Mouse (Mus musculus): ENCODE measurements around the gene Ptpn13.

The Ptpn13 gene

DNA sequence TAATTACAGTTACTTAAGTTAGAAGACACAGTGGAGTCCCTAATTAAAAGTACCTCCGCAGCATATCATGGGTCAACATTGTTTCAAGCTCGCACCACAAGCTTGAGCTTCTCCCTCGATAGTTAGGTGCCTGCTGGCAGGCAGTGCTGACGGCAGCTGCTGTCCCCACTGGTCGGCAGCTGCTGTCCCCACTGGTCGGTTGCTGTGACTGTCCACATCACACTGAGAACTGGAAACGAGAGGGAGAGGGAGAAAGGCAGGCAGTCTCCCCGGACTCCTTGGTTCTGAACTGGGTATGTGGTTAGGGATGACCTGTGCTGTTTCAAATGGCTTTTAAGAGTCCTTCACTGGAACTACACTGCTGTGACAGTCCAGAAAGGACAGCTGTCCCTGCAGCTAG is 33.4 kb downstream of the Ptpn13 start:
- DNase-seq (ENCODE audit: low read depth in 1 of 2, low spot score in 2 of 2) = no peak

- DNase-seq (ENCODE audit: low read depth in 1 of 2, low spot score in 2 of 2) = no peak
These were observed 34.1 kb downstream of the Ptpn13 start for GRCm38 (mm10) chr5:103458959-103459675.

- DNase-seq (ENCODE audit: low read depth in 1 of 2, low spot score in 2 of 2) = no peak
These were observed 35.9 kb downstream of the Ptpn13 start for GRCm38 (mm10) chr5:103460903-103461302.

- DNase-seq (ENCODE audit: low read depth in 1 of 2, low spot score in 2 of 2) = no peak
These were observed 38.7 kb downstream of the Ptpn13 start for GRCm38 (mm10) chr5:103463661-103464219.

- no peak for DNase-seq (ENCODE audit: low read depth in 1 of 2, low spot score in 2 of 2)
These were observed 39.3 kb downstream of the Ptpn13 start for GRCm38 (mm10) chr5:103464329-103464728.

DNA sequence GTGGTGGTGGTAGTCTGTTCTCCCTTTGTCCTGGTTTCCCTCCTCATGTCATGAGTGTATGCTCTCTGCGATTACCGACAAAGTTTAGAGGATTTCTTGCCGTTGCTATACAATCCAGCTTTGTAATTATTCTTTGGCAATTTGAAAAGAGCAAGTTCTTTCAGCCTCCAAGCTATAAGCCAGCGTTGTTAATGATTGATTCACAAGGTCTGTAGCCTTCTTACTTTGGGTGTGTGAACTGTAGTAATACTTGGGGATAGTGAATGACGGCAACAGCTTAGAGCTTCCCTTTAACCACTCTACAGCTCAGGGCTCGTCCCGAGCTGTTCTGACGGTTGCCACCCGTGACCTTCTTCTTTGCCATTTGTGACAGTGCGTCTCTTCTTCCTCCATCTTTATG is 39.8 kb downstream of the Ptpn13 start:
- no peak for DNase-seq (ENCODE audit: low read depth in 1 of 2, low spot score in 2 of 2)

DNA sequence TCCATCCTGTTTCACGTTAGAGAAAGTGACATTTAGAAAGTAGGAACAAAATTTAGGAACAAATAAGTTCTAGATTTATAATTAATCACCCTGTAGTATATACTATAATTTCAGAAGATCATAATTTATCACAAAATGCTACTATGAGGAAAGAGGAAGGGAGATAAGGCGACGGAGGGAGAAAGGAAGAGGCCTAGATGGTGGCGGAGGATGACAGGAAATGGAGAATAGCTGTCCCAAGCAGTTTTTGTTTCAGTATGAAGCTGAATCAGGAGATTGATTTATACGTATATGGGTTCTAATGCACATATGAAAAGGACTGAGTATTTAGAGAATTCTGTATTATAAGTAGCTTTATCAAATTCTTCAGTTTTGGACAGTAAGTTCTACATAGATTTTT is 47.7 kb downstream of the Ptpn13 start:
- DNase-seq (ENCODE audit: low read depth in 1 of 2, low spot score in 2 of 2) = no peak

DNA sequence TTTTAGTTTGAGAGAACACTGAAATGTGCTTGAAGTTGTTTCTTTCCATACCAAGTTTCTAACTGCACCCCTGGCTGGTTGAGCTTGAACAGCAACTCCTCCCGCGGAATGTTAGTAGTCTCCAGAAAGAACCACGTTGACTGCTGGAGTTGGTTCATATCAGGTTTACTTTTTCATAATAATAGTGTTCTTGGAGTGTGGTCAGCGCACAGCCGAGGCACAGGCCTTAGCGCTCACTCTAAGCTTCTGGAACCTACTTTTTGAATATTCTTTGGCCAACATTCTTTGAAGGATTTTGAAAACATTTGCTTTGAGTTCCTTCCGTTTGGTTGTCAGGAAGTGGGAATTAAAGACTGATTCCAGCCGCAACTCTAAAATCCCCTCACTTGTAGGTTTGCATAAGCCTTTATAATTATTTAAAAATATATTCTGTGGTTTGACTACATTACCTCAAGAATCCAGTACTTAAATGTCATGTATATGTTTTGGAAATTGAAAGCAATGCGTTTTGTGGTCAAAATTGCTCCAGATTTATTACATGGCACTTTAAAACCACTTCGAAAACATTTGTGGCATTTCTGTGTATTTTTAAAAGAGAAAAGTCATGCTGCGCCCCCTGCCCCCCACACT is 48.6 kb downstream of the Ptpn13 start:
- no peak for DNase-seq (ENCODE audit: low read depth in 1 of 2, low spot score in 2 of 2)

GRCm38 (mm10) chr5:103474259-103474658 is 49.3 kb downstream of the Ptpn13 start:
- no peak for DNase-seq (ENCODE audit: low read depth in 1 of 2, low spot score in 2 of 2)

GRCm38 (mm10) chr5:103475503-103475902 is 50.5 kb downstream of the Ptpn13 start:
- DNase-seq (ENCODE audit: low read depth in 1 of 2, low spot score in 2 of 2) = no peak

- no peak for DNase-seq (ENCODE audit: low read depth in 1 of 2, low spot score in 2 of 2)
These were observed 54.5 kb downstream of the Ptpn13 start for GRCm38 (mm10) chr5:103479503-103479902.

- DNase-seq (ENCODE audit: low read depth in 1 of 2, low spot score in 2 of 2) = no peak
These were observed 56.2 kb downstream of the Ptpn13 start for GRCm38 (mm10) chr5:103481222-103481621.

DNA sequence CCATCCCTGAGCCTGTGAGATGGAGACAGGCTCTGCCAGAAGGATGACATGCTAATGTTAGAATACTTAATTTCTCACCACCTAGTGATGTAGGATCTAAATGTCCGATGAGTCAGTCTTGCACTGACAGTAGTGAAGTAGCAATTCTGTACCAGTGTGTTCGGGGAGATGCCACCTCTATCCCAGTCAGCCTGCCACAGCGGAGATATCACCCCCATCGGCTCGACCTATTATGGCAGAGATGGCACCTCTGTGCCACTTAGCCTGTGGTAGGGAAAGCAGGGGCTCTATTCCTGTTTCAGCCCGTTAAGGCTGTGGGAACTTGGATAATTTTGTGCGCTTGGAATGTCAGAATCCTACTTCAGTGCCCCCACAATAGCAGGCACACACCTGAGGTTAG is 62.0 kb downstream of the Ptpn13 start:
- DNase-seq (ENCODE audit: low read depth in 1 of 2, low spot score in 2 of 2) = no peak

- DNase-seq (ENCODE audit: low read depth in 1 of 2, low spot score in 2 of 2) = no peak
These were observed 66.0 kb downstream of the Ptpn13 start for GRCm38 (mm10) chr5:103490964-103491363.

- no peak for DNase-seq (ENCODE audit: low read depth in 1 of 2, low spot score in 2 of 2)
These were observed 66.8 kb downstream of the Ptpn13 start for GRCm38 (mm10) chr5:103491788-103492187.

DNA sequence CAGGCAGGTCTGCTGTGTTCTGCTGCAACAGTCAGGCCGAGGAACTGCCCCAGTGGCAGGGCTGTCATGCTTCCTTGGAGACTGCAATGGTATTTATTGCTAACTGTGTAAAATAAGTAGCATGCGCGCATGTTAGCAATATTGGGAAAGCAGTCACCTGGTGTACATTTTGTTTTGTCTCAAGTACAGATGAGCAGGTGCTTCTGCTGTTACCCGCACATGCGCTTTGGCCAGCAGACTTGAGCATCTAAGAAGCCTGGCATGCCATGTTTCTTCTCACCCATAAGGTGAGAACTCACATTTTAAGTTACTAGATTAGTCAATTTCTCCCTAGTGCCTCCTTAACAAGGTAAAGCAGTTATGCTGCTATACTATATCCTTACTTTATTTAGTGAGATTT is 72.1 kb downstream of the Ptpn13 start:
- DNase-seq (ENCODE audit: low read depth in 1 of 2, low spot score in 2 of 2) = no peak

DNA sequence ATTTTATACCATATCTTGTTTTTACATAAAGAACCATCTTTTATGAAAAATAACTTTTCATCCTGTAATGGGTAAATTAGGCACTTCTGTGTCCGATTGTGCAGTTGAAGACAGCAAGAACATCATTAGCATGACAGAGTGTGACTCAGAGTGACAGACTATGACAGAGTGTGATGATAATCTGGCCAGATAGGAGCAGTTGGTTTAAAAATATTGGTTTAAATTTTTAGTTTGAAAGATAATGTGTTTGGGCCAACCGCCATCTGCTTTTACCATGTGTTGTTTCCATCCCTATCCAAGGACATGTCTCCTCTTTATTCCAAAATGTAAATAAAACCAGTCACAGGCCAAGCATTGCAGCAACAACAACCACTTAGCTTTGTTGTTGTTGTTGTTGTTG is 72.5 kb downstream of the Ptpn13 start:
- DNase-seq (ENCODE audit: low read depth in 1 of 2, low spot score in 2 of 2) = no peak

DNA sequence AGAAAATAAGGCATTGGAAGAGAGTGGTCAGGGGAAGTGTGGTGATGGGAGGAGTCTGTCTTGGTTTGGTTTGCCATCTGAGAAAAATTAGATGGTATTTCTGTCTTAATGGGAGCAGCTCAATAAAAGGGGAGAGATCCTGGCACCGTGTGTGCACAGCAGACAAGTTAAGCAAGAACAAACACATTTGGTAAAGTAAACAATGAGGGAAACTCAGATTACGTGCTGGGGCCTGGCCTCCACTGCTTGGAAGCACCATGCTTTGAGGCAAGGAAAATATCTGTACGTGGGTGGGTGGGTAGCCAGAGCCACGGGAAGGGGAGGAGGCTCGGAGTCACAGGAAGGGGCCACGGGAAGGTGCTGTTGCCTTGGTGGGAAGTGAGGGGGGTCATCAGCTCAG is 74.3 kb downstream of the Ptpn13 start:
- DNase-seq (ENCODE audit: low read depth in 1 of 2, low spot score in 2 of 2) = no peak

GRCm38 (mm10) chr5:103501076-103501475 is 76.1 kb downstream of the Ptpn13 start:
- no peak for DNase-seq (ENCODE audit: low read depth in 1 of 2, low spot score in 2 of 2)

DNA sequence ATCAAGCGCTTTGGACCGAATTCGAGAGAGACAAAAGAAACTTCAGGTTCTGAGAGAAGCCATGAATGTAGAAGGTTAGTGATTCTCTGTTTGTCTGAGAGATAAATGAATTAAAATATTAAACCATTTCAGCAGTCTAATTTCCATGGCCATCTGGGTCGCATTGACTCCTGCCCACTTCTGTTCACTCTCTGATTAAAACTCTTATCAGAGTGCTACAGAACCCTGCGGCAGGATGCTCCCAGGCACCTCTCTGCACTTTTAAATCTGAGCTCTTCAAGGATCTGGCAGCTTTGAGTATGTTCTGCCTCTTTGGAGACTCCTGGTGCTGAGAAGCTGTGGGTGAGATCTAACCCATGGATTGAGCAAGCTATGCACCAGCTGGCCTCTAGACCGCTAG is 76.8 kb downstream of the Ptpn13 start:
- DNase-seq (ENCODE audit: low read depth in 1 of 2, low spot score in 2 of 2) = no peak

GRCm38 (mm10) chr5:103513162-103513561 is 88.2 kb downstream of the Ptpn13 start:
- no peak for DNase-seq (ENCODE audit: low read depth in 1 of 2, low spot score in 2 of 2)

DNA sequence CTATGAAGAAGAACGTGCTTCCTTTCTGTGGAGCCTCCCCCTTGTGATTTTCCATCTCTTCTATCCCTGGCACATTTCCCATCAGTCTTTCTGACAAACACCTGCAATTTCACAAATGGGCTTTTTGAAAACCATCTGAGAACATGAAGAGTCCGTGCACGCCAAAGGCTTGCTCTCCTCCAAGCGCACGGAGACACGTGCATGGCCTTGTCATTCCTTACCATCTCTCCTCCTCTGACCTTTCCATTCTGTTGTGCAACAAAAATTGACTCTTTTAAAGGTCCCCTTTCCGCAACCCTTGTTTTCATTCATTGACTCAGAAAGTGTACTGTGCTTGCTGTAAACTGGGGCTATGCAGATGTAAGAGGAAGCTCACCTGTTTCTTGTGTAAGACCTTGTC is 89.4 kb downstream of the Ptpn13 start:
- DNase-seq (ENCODE audit: low read depth in 1 of 2, low spot score in 2 of 2) = no peak

- no peak for DNase-seq (ENCODE audit: low read depth in 1 of 2, low spot score in 2 of 2)
These were observed 90.9 kb downstream of the Ptpn13 start for GRCm38 (mm10) chr5:103515876-103516275.
